Comparison of ENCODE assay signal across 27 mouse cellular contexts in genomic region chr16:70071471-70071870, GRCm38 (mm10).
A peak's percentile ranks its signal among the peaks of the same experiment; 100 is the strongest.
DNase-seq lines count a peak whose midpoint lies in the region; ATAC-seq and TF ChIP-seq lines count a peak whose summit lies in the region.
"Had no signal": no experiment of that assay in that cellular context is flagged by ENCODE, and none has a peak within 500 bp of the region (broad histone marks: within the 10 kb centered on the region; RNA-seq: fewer than 3 reads in every experiment).

No protein-coding gene starts in this region.

- no peak for DNase-seq in frontal cortex, postnatal 10 days (ENCODE audit: low spot score in 2 of 2)
- no peak for DNase-seq in layer of hippocampus, adult 2 months (ENCODE audit: low spot score in 2 of 2)
- DNase-seq in layer of hippocampus, postnatal 36 days, result no peak
- DNase-seq in lung, postnatal 10 days, result no peak
- DNase-seq in forebrain, postnatal 0 days, result no peak
- DNase-seq: adrenal gland, postnatal 10 days; adrenal gland, postnatal 36 days; B cell, adult 2 months; cerebellum, adult 18-20 months; cerebellum, adult 9-10 months; cerebellum, postnatal 14 days; gastrocnemius, postnatal 10 days; gastrocnemius, postnatal 36 days; heart, adult 2 months; heart, postnatal 4 days had no signal

- H3K27me3 ChIP-seq in lung, embryonic 16.5 days (ENCODE audit: control insufficient read depth, insufficient read depth, low read depth, low read length), result no peaks in the 10 kb centered on the region
- no peaks in the 10 kb centered on the region for H3K27me3 ChIP-seq in forebrain, postnatal 0 days (ENCODE audit: insufficient read depth, low read length)
- H3K27me3 ChIP-seq: CH12.LX; forebrain, embryonic 13.5 days; heart, embryonic 13.5 days; hindbrain, embryonic 12.5 days; hindbrain, embryonic 15.5 days had no signal

- no peak overlapping the region for H3K4me3 ChIP-seq in layer of hippocampus, adult 2 months
- no peak overlapping the region for H3K4me3 ChIP-seq in lung, embryonic 16.5 days (ENCODE audit: low read length)
- no peak overlapping the region for H3K4me3 ChIP-seq in forebrain, postnatal 0 days (ENCODE audit: low read depth, low read length)
- H3K4me3 ChIP-seq: forebrain, embryonic 10.5 days; forebrain, embryonic 13.5 days; heart, adult 2 months; heart, embryonic 10.5 days; heart, embryonic 13.5 days; hindbrain, embryonic 12.5 days; hindbrain, embryonic 15.5 days had no signal

- H3K4me2 ChIP-seq in lung, embryonic 16.5 days (ENCODE audit: low read depth, low read length), result no peak overlapping the region
- H3K4me2 ChIP-seq in forebrain, postnatal 0 days (ENCODE audit: low read depth), result no peak overlapping the region
- H3K4me2 ChIP-seq: forebrain, embryonic 13.5 days; heart, embryonic 13.5 days; hindbrain, embryonic 12.5 days; hindbrain, embryonic 15.5 days had no signal

- H3K4me1 ChIP-seq in lung, embryonic 16.5 days (replicated peaks; ENCODE audit: control insufficient read depth, insufficient read depth, low read length), result no peaks in the 10 kb centered on the region
- H3K4me1 ChIP-seq in forebrain, postnatal 0 days (ENCODE audit: insufficient read depth), result no peaks in the 10 kb centered on the region
- H3K4me1 ChIP-seq: forebrain, embryonic 10.5 days; forebrain, embryonic 13.5 days; heart, embryonic 10.5 days; heart, embryonic 13.5 days; hindbrain, embryonic 12.5 days; hindbrain, embryonic 15.5 days had no signal

- 68% methylated on average over 4 of the region's 4 CpGs for WGBS in lung, embryonic 16.5 days
- 92% methylated on average over 4 of the region's 4 CpGs for WGBS in forebrain, postnatal 0 days

- no peaks in the 10 kb centered on the region for H3K9me3 ChIP-seq in lung, embryonic 16.5 days (ENCODE audit: control insufficient read depth, low read length)
- no peaks in the 10 kb centered on the region for H3K9me3 ChIP-seq in forebrain, postnatal 0 days (ENCODE audit: low read length)
- H3K9me3 ChIP-seq: forebrain, embryonic 10.5 days; forebrain, embryonic 13.5 days; G1E; heart, embryonic 10.5 days; heart, embryonic 13.5 days; hindbrain, embryonic 12.5 days; hindbrain, embryonic 15.5 days had no signal

- H3K36me3 ChIP-seq in lung, embryonic 16.5 days (ENCODE audit: control insufficient read depth, insufficient read depth, low read length), result no peaks in the 10 kb centered on the region
- no peaks in the 10 kb centered on the region for H3K36me3 ChIP-seq in forebrain, postnatal 0 days (ENCODE audit: insufficient read depth)
- H3K36me3 ChIP-seq: forebrain, embryonic 10.5 days; G1E; heart, embryonic 10.5 days; heart, embryonic 13.5 days; hindbrain, embryonic 12.5 days; hindbrain, embryonic 15.5 days had no signal

- peak; percentile 43 for TF ChIP-seq CTCF in layer of hippocampus, adult 2 months (conservative IDR thresholded peaks at IDR 0.05)
- no peak for TF ChIP-seq CTCF in forebrain, postnatal 0 days (IDR thresholded peaks at IDR 0.05; ENCODE audit: low read depth)

- peak; percentile 45; the same call in 1 of the 2 replicates for ATAC-seq in frontal cortex, adult (ENCODE audit: low TSS enrichment)
- peak; percentile 62; the same call in 1 of the 2 replicates for ATAC-seq in lung, embryonic 16.5 days (ENCODE audit: low read depth)
- ATAC-seq in forebrain, postnatal 0 days, result no peak
- ATAC-seq: forebrain, embryonic 13.5 days; forebrain, embryonic 16.5 days; Patski had no signal

- no peak overlapping the region for H3K27ac ChIP-seq in layer of hippocampus, adult 2 months
- H3K27ac ChIP-seq in lung, embryonic 16.5 days (ENCODE audit: low read length), result no peak overlapping the region
- no peak overlapping the region for H3K27ac ChIP-seq in forebrain, postnatal 0 days (ENCODE audit: low read depth, low read length)
- H3K27ac ChIP-seq: forebrain, embryonic 10.5 days; forebrain, embryonic 13.5 days; heart, adult 2 months; heart, embryonic 10.5 days; heart, embryonic 13.5 days; hindbrain, embryonic 12.5 days; hindbrain, embryonic 15.5 days had no signal

- no peak overlapping the region for H3K9ac ChIP-seq in lung, embryonic 16.5 days (ENCODE audit: low read length)
- no peak overlapping the region for H3K9ac ChIP-seq in forebrain, postnatal 0 days
- H3K9ac ChIP-seq: forebrain, embryonic 13.5 days; heart, embryonic 13.5 days; hindbrain, embryonic 12.5 days; hindbrain, embryonic 15.5 days had no signal
